Mouse (Mus musculus) urinary bladder, postnatal 25 days (tissue): ENCODE data around the gene Edem1.

ENCODE experiments used
- DNase-seq: peaks from one replicate; pipeline ENCODE4 v3.0.0; 2022; ENCODE audit warnings: low spot score

Gene Edem1

DNA sequence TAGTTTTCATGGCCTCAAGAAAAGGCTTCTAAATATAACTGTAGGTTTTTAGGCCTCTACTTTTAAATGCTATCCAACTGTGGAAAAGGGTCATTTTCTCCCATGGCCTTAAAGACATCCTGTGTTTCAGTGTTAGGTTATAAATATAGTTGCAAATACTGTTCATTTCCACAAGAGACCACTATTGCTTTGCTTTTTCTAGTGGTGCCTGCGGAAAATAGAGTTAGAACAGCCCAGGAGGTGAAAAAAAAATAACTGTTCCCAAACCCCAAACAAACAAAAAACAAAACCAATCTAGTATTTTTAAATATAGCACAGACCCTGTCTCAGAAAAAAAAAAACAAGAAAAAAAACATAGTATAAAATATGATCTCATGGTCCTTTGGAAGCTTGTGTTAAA lies 46.9 kb downstream of the Edem1 start:
- no peak for DNase-seq

DNA sequence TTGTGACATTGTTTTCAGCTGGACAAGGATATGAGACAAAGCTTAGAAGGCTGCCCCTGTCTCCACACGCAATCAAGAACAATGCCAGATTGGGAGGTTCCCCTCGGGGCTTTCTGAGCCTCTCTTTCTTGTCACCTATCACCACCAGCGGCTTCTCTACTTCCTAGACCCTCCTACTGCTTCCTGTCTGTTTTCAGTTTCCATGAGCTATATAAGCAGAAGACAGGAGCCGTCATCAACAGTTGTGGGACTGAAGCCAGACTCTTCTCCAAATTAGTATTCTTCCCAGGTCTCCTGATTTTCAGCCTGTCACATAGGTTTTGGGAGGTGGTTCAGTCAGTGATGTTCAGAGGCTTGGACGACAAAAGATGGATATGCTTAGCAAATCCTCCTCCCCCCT lies 47.6 kb downstream of the Edem1 start:
- DNase-seq, result no peak

DNA sequence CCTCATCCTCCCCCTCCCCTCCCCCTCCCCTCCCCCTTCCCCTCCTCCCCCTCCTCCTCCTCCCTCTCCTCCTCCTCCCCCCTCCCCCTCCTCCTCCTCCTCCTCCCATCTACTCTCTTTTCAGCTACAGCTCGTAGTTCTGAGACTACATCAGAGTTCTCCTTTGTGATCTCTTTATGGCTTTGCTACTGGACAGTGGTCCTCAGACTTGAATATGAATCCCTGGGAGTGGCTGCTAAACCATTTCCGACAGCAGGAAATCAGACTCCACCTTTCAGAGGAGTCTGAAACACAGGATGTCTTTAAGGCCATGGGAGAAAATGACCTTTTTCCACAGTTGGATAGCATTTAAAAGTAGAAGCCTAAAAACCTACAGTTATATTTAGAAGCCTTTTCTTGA lies 48.0 kb downstream of the Edem1 start:
- DNase-seq, result no peak

DNA sequence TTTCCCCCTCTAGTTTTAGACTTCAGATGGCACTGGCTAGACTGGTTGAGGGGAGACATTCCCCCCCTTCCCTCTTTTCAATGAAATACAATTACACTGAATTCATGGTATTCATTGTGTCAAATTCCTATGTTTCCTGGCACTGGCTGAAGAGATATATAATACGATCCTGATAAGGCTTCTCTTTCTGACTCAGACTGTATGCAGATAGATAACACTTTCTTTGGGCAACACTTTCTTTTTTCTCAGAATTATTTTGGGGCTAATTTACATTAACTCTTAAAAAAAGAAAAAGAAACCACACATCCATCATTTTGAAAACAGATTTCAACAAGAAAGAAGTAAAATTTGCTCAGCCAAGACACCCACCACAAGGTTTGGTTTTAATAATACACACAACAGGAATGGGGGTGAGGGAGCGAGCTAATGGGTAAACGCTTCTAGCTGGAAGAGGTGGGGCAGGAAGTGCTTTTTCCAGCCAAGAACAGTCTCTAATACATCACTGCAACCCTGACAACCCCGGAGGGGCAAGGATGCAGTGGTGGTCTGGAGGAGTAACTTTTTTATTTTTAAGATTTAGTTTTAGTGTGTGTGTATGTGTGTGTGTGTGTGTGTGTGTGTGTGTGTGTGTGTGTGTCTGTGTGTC lies 52.0 kb downstream of the Edem1 start:
- no peak for DNase-seq

DNA sequence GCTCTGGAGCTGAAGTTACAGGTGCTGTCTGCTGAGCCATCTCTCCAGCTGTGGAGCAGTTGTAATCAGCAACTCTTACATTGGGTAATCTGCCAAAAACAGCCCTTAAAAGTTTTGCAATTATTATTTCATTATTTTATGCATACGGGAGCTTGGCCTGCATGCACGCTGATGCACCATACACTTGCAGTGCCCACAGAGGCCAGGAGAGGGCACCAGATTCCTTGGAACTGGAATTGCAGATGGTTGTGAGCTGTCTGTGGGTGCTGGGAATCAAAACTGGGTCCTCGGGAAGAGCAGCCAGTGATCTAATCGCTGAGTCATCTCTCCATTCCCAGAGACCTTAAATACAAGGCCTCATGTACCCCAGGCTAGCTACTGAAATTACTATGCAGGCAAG lies 52.6 kb downstream of the Edem1 start:
- no peak for DNase-seq

DNA sequence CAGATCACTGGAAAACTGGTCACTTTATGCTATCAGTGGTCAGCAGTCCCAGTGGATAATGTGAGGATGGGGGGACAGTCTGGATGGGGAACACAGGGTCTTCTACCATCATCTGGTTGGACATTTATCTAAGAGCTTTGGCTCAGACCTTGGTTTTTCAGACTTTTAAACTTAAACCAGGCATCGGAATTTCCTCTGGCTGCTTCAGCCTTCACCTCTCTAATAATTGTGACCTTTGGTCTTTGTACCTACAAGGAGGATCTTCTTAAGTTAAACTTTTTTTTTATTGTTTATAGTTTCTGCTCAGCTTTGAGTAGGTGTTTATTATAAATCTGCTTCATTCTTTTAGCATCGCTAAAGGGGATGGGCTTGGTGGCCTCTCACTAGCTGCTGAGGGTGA lies 55.4 kb downstream of the Edem1 start:
- DNase-seq, result no peak

DNA sequence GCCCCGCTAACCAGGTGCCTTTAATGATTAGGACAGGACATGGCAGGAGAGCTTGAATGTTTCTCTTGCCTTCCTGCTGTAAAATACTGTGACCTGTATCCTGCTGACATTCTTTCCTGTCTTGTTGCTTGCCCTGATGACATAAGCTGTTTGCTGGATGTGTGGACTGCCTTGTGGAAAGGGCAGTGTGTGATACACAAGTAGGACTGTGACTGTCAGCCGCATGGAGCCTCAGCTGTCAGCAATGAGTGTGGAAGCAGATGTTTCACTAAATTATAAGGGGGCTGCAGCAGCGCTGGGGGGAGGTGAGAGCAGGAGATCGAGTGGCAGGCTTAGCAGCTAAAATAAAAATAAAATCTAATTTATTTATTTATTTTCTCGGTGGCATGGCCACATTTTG lies 56.2 kb downstream of the Edem1 start:
- DNase-seq, result no peak

DNA sequence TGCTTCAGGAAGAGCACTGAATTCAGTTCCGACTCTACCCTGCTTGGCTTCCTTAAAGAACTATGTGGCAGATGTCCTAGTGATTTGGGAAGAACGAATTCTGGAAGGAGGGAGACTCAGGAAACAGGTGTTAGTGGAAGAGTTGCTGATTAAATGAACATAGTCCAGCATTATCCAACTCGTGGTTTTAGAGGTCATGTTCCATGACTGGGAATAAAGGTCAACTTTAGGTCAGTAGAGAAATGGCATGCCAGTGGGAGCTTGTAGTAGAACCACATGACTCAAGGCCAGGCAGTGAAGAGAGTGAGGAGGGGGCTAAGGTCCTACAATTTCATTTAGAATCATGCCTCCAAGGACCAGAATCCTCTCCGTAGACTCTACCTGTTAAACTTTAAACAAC lies 57.9 kb downstream of the Edem1 start:
- no peak for DNase-seq

DNA sequence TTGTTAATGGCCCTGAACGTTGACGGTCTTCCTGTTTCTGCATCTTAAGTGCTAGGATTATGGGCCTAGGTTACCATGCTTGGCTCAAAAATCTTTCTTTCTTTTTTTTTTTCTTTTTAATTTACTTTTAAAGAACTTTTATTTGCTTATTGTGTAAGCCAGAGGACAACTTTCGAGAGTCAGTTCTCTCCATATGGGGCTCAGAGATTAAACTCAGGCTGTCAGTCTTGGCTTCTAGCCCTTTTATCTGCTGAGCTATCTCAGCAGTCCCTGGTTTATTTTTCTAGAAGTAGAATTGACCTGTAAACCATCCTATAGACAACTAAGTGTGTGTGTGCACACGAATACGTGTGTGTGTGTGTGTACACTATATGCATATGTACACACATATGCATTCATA lies 64.1 kb downstream of the Edem1 start:
- DNase-seq, result no peak

DNA sequence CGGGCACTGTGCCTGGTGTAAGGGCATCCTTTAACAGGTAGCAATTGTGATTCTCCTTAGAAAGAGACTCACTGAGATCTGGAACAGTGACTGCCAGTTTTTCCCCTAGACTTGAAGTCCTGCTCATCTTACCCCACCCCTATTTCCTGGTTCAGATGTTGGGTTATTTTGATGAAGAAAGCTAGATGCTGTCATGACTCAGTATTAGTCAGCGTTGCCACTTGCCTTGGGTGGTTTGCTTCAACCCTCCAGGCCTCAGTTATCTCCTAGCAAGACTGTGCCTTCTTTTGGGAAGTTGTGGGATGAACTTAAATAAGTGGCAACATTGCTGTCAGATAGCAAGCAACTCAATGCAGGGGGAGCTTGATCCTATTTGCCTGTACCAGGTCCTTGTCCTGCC lies 66.7 kb downstream of the Edem1 start:
- DNase-seq, result no peak

DNA sequence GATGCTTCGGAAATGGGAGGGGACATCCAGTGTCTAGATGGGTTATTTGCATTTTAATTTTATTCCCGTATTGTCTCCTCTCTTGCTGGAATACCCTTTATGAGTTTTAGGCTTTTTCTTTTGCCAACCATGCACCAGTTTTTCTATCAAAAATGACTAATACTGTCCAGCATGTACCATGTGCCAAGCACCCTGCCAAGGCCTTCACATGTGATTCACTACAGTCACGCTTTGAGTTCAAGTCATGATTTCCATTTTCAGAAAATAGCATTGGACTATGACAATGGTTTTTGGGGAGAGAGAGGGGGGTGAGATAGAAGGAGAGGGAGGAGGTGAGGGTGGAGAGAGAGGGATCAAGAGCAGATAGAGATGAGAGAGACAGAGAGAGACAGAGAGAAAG lies 67.5 kb downstream of the Edem1 start:
- DNase-seq, result no peak

DNA sequence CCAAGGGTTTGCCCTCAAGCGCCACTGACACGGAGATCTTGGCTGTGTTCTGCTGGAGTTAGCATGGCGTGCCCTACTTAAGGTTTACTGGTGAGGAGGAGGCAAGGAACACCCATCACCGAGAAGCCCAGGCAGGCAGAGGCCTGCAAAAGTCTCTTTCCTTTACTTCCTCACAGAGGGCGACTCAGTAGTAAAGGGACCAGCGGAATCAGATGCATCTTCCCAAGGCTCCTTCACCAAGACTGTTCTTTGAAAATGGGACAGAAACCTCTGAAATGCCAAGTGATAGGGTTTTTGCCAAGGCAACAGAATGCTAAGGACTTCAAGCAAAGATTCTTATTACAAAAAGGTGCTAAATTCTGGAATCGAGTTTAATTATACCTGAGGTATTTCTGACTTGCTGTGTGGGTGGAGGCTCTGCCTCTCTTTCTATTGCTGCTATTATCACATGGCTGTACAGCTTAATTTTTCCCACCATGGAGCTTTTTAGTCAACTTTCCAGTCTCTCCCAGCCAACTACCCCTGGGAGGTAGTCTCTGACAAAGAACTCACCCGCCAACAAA lies 68.2 kb downstream of the Edem1 start:
- no peak for DNase-seq

DNA sequence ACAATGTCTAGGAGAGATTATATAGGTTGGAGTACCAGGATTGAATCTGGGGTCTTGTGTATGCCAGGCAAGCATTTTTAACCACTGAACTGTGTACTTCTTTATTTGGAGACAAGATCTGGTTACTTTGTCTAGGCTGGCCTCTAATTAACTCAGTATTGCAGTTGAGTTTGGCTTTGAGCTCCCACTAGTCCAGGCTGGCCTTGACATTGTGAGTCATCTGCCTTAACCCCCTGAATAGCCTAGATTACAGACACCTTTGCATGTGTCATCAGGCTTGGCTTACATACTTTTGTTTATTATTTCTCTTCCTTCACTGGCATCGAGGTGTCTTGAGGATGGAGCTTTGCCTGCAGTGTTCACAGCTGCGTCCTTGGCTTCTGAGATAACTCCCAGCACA lies 70.8 kb downstream of the Edem1 start:
- DNase-seq, result no peak

DNA sequence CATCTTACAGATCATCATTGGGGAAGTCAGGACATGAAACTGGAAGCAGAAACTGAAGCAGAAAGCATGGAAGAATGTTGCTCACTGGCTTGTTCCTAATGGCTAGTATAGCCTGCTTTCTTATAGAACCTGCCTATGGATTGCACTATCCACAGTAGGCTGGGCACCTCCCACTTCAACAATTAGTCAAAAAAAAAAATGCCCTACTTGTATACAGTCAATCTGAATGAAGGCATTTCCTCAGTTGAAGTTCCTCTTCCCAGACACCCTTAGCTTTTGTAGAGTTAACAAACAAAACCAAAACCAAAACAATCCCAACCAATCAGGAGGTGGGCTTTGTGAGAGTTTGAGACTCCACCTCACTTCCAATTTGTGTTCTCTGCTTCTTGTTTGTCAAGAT lies 73.7 kb downstream of the Edem1 start:
- DNase-seq, result no peak

DNA sequence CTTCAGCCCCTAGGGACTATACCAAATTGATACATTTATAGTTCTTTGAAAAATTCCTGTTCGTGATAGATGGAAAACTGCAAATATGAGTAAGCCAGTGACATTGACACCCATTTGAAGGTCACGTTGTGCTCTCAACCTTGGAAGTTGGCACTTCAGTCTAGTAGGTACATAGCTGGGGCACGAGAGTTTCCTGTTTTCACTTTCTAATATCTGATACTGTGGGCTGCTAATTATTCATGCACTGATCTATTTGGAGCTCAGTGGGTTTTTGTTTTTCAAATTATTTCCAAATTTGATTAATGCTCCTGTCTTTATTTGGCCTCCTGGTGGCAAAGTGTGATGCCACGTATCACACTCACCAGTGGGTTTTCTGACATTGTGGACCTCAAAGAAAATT lies 74.8 kb downstream of the Edem1 start:
- no peak for DNase-seq

DNA sequence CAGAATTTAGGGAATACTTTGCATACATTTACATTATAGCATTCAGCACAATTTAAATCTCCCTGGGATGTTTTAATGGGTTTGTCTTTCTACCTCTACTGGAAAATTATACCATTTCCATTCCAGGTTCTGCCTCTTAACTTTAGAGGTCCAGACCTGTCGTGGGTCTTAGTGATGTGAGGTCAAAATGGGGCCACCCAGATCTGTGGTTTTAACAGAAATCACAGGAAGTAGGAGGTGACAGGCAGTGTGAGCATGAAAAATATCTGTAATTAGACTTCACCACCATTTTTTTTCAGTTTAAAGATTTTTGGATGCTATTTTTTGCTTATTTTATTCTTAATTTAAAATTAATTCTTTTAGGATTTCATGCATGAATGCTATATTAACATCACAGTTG lies 78.1 kb downstream of the Edem1 start:
- DNase-seq, result no peak
